Mouse (Mus musculus): Measurements from ENCODE around the gene Slc16a1.
"Not testable (repeated sequence)": the region's sequence is repeated elsewhere in the genome, so short reads cannot be mapped to it uniquely, and the experiment has no call there.

Slc16a1 gene

DNA sequence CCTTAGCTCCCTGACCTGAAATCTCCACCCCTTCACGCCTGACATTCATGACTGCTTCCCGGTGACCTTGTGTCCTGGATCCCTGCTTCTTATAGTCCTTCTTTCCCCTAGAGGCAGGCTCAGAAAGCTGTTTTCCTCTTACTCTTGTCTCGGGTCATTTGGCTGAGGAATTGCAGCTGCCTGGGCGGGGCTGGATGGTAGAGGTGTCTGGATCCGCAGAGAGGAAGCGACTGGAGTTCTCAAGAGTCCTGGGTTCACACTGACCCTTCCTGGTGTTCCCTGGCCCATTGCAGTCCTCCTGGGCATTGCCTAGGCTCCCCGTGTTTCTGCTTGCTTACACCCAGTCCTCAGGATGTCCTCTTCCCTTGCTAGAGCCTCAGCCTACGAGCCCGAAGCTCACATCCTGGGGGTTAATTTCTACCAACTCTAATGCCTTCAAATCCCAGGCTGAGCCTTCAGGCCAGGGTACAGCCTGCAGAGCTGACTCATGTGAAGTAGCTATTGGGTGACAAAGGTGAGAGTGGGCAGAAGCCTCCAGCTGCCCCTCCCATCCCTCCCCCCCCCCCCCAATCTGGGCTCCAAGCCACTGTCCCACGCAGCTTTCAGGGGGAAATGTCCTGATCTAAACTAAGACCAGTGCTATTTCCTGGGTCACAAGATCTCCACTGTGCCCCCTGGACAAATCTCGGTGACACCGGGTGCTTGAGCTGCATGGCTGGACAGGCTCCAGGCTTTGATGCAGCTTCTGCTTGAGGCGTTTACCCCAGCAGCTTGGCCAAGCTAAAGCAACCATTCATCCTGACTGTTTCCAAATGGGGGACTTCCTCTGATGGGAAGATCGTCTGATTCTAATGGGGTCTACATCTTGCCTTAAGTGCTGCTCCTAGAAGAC is 36.1 kb downstream of the Slc16a1 start:
- no peak for DNase-seq (ENCODE audit: low read depth, low spot score)

DNA sequence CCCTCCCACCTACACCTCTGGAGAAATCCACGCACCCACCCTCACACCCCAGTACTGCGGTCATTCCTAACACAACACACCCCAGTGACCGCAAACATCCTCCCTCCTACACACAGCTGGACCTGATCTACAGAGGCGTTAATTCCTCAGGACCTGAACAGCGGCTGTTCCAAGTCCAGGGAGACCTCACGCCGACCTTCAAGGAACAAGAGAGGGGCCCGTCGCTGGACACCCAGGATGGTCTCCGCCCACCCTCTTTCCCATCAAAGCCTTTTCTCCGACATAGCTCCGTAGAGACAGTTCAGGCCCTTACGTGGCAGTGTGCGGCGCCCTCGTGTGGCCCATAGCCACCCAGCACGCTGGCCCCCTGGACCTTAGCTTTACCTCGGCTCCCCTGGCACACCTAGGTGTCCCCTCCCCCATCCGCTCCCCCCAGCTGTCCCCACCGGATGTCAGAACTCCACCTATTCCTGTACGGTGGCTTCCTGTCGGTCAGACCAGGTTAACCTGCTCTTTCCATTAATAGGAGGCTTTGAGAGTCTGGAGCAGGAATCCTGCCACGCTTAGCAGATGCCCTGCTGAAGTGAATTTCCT is 36.9 kb downstream of the Slc16a1 start:
- DNase-seq (ENCODE audit: low read depth, low spot score): peak; percentile 78

DNA sequence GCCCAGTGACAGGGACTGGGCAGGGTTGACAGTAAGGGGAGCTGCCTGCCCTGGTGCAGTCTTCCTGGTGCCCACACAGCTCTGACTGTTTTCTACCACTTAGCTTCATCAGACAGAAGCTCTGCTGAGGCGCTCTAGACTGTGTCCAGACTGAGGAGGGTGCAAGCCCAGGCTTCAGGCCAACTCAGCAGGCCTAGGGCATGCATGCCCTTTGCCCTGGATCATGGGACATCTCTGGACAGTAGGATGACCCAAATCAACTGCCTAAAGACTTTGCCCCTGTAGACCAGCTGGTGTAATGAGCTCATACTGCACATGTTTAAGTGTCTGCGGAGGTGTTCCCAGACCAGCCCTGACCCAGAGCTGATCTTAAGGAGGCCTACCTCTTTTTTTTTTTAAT is 39.3 kb downstream of the Slc16a1 start:
- DNase-seq (ENCODE audit: low read depth, low spot score): no peak

DNA sequence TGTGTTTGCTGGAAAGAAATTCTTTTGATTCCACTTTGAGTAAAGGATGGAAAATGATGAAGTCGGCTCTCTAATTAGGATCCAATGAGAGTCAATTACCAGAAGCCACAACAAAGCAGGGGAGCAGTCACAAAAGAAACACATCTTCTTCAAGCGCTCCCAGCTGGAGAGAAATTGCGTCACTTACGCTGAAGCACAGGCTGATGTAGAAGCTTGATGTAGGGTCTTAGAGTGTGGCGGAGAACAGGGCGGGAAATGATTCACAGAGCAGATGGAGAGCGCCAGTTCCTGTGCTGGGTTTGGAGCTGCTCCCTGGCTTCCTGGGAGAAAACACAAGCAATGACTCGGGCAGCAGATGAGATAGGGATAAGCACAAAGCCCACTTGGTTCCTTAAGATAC is 40.4 kb downstream of the Slc16a1 start:
- no peak for DNase-seq (ENCODE audit: low read depth, low spot score)

DNA sequence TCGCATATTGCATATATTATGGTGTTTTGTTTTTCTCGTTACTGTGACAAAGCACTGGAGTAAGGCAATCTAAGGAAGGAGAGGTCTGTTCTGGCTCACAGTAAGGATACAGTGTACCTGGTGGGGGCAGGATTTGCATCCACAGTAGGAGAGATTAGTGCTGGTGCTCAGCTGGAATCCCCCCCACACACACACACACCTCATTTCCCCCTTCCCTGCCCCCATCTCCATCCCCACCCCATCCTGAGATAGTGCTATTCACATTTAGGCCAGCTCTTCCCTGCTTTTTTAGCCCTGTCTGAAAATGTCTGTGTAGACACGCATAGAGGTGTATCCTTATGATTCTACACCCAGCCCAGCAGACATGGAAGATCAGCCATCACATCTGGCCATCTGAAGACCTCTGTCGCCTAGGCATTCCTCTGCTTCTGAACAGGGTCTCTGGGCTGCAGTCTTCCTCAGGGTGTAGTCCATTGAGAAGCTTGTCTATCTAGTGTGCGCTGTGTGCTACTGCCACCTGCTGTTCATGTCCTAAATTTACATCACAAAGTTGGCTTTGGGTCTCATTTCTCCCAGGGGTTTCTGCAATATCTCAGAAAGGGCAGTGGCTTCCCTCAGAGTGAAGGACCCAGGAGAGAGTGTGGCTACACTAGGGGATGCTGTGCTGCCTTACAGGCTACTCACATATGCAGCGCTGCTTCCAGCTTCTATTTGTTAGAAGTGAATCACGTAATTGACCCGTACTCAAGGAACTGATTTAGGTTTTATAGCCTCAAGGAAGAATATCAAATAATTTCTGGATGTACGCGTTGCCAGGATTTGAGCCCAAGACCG is 44.4 kb downstream of the Slc16a1 start:
- DNase-seq (ENCODE audit: low read depth, low spot score): peak; percentile 83

DNA sequence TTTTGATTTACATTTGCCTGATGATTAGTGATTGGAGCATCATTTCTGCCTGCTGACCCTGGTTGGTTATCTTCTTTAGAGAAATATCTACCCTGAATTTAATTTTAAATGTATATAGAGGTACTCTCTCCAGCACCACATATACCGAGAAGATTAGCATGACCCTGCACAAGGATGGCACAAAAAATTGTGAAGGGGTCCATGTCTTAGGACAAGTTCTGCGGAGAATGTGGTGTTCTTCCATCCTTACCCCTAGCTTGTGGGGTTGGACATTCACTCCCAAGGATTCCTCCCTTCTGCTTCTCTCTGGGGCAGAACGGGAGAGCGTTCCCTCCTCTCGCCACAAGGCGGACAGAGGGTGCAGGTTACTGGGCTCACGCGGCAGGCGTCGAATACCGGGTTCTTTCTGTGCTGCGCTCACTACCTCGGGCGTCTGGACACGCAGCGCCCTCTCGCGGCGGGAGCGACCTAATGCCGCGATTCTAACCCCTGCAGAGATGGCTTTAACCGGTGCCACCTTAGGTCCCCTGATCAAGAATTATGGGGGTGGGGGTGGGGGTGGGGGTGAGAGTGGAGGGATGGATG is 62.4 kb downstream of the Slc16a1 start:
- DNase-seq (ENCODE audit: low read depth, low spot score): peak; percentile 91

DNA sequence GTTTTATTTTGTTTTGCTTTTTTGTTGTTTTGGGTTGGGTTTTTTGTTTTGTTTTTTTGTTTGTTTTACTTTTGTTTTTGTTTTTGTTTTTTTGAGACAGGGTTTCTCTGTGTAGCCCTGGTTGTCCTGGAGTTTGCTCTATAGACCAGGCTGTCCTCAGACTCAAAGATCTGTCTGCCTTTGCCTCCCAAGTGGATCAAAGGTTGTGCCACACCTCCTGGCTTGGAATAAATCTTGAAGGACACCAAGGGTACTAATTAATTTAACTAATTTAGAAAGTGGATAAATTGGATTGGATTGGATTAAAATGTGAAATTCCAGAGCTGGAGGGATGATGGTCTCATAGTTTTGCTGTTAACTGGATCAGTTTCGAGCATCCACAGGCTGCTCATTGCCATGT is 63.3 kb downstream of the Slc16a1 start:
- no peak for DNase-seq (ENCODE audit: low read depth, low spot score)

DNA sequence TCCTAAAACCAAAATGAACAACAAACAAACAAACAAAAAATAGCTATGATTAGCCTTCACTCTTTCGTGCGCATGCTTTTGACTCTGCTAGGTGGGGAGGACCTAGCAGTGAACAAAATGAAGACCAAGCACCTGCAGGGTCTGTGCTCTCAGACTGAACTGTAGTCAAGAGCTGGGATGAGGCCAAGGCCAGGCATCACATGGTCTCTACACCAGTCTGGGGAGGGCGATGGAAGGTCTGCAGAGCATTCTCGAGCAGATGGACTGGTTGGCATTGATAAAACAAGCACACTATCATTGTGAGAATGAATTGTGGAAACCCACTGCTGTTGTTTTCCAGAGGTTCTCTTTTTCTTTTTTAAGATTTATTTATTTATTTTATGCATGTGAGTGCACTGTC is 65.5 kb downstream of the Slc16a1 start:
- no peak for DNase-seq (ENCODE audit: low read depth, low spot score)

DNA sequence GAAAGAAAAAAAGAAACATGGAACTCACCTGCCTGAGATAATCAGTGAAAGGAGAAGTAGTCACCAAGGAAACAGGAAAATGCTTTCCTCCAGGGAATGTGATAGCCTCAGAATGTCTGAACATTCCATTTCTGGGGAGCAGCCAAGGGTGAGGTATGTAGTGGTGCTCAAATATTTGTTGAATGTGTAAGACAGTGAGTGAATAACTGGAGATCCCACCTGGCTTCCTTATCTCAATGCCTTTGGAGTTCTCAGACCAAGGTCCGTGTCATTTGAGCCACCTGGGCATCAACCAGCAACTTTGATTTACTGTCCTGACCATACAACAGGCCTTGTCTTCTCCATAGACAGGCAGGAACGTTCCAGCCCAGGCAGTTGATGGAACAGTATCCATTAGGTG is 68.0 kb downstream of the Slc16a1 start:
- no peak for DNase-seq (ENCODE audit: low read depth, low spot score)

DNA sequence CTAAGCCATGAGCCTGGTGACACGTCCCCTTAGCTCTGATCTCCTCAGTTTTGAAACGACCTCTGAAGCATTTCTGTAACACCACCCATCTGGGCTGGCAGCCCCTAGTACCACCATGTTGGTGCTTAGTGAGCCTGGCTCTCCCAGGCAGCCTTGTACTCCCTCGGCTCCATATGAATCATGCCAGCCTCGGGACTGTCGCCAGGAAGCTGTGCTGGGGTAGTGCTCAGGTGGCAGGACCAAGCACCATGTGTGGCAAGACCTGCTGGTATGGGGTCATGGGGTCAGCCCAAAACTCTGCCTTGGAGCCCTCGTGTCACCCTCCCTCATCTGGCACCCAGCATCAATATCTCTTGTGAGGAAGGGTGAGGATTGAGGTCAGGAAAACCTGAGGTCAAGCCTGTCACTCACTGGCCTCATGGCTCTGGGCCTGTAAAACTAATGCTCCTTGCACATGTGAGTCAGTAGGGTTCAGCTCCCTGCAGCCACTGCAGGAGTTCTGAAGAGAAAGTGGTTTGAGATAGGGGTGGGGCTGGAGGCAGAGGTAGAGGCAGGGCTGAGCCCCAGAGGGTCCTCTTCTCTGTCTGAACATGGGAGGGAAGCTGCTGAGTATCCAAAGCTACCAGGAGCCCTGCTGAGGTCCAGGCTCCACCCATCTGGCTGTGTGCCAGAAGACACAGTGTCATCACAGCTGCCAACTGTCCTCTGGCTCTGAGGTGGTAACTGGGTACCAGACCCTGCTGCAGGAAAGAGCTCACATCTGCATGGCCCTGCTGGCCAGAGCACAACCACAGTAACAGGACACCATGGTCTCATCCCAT is 68.7 kb downstream of the Slc16a1 start:
- not testable (repeated sequence) for DNase-seq (ENCODE audit: low read depth, low spot score)

DNA sequence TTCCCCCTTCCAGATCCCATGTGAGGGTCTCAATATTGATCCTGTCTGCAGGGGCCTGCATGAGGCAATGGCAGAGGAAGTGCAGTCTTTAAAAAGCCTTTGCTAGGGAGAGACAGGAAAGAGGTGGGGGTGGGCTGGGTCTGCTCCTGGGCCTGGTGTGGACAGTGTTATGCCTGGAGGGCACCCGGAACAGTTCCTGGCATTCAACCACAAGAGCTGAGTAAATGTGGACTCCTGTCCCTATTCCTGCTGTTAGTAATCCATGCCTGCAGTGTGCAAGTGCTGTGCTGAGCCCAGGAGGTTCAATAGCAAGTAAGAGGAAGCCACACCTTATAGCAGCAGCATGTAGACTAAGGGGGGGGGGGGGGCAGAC is 69.3 kb downstream of the Slc16a1 start:
- DNase-seq (ENCODE audit: low read depth, low spot score): peak; percentile 21
